Mouse (Mus musculus): ENCODE results near the gene Loxl4. TPM values are rescaled to one million over a fixed set of nuclear protein-coding genes. Genes with fewer than 3 reads are reported as not detected.

Gene Loxl4
- polyA plus RNA-seq, 1 experiment from 2014 or later, result 0.05 TPM

DNA sequence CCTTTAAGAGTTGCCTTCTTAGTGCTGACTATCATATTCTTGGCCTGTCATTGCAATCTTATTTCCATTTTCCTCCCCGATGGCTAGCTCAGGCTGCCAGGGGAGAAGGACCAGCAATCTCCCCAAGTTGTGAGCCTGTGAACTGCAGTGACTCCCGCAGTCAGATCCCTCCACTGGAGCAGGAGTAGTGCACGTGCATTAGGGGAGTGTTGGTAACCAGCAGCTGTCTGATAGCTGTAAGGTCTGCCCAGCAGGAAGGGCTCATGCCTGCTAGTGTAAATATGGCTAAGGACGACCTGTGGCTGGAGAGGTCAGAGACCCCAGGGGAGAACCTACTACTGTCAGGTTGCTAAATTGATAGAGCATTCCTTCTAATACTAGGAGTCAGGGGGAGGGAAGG is 31.9 kb downstream of the Loxl4 start:
- Histone ChIP-seq H3K9me3 (no peaks in the 10 kb centered on the region), H3K4me1 (replicated peaks) (no peaks in the 10 kb centered on the region), H3K27me3 (no peaks in the 10 kb centered on the region), H3K27ac (no peak overlapping the region), H3K36me3 (peaks cover 6% of the 10 kb centered on the region), H3K4me3 (no peak overlapping the region), H3K9ac (no peak overlapping the region), H3K4me2 (no peak overlapping the region)
- 38% methylated on average over 4 of the region's 4 CpGs for WGBS
- ATAC-seq (ENCODE audit: low FRiP score), result no peak

GRCm38 (mm10) chr19:42578631-42579030 is 34.0 kb downstream of the Loxl4 start:
- Histone ChIP-seq H3K27ac (no peak overlapping the region), H3K9ac (no peak overlapping the region), H3K4me3 (no peak overlapping the region), H3K36me3 (peaks cover 3% of the 10 kb centered on the region), H3K9me3 (no peaks in the 10 kb centered on the region), H3K4me1 (replicated peaks) (no peaks in the 10 kb centered on the region), H3K4me2 (no peak overlapping the region), H3K27me3 (no peaks in the 10 kb centered on the region)
- 92% methylated on average over 4 of the region's 4 CpGs for WGBS
- no peak for ATAC-seq (ENCODE audit: low FRiP score)

GRCm38 (mm10) chr19:42576856-42577255 is 35.8 kb downstream of the Loxl4 start:
- H3K9ac ChIP-seq, result no peak overlapping the region
- ATAC-seq (ENCODE audit: low FRiP score), result no peak
- 78% methylated on average over 1 of the region's 1 CpGs for WGBS
- H3K27me3 ChIP-seq, result no peaks in the 10 kb centered on the region
- no peaks in the 10 kb centered on the region for H3K4me1 ChIP-seq (replicated peaks)
- H3K4me3 ChIP-seq, result no peak overlapping the region
- H3K4me2 ChIP-seq, result no peak overlapping the region
- no peaks in the 10 kb centered on the region for H3K9me3 ChIP-seq
- no peaks in the 10 kb centered on the region for H3K36me3 ChIP-seq
- H3K27ac ChIP-seq, result no peak overlapping the region

DNA sequence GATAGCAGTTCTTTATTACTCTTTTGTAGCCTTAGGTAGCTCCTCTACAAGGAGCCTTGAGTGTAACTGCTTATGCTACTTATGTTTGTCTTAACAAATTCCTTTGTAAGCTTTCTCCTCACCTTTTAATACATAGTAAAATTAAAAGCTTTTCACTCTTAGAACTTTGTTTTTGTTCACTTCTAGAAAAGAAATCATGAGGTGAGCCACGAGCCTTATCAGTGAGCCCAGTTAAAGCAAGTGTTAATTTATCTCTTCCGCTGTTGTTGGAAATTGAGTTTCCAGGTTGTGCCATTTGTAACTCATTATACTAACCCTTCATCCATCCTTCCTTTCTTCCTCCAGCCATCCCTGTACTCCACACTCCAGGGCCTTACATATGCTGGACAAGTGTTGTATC is 37.3 kb downstream of the Loxl4 start:
- H3K27ac ChIP-seq, result no peak overlapping the region

GRCm38 (mm10) chr19:42571291-42571690 is 41.3 kb downstream of the Loxl4 start:
- no peak overlapping the region for H3K9ac ChIP-seq
- no peak for ATAC-seq (ENCODE audit: low FRiP score)
- H3K9me3 ChIP-seq, result no peaks in the 10 kb centered on the region
- H3K4me2 ChIP-seq, result no peak overlapping the region
- H3K27me3 ChIP-seq, result no peaks in the 10 kb centered on the region
- H3K4me1 ChIP-seq (replicated peaks), result peaks cover 10% of the 10 kb centered on the region; the same call in 1 of the 2 replicates
- peak overlapping the region; percentile 58 for H3K27ac ChIP-seq
- WGBS, result 78% methylated on average over 4 of the region's 4 CpGs
- H3K4me3 ChIP-seq, result no peak overlapping the region
- no peaks in the 10 kb centered on the region for H3K36me3 ChIP-seq

More for the DNA sequence above, 37.3 kb downstream of the Loxl4 start:
- Histone ChIP-seq H3K27me3 (no peaks in the 10 kb centered on the region), H3K4me1 (replicated peaks) (peaks cover 10% of the 10 kb centered on the region; the same call in 1 of the 2 replicates), H3K4me3 (no peak overlapping the region), H3K9me3 (no peaks in the 10 kb centered on the region), H3K4me2 (no peak overlapping the region), H3K9ac (no peak overlapping the region), H3K36me3 (no peaks in the 10 kb centered on the region)
- WGBS, result 93% methylated on average over 2 of the region's 2 CpGs
- ATAC-seq (ENCODE audit: low FRiP score), result no peak

DNA sequence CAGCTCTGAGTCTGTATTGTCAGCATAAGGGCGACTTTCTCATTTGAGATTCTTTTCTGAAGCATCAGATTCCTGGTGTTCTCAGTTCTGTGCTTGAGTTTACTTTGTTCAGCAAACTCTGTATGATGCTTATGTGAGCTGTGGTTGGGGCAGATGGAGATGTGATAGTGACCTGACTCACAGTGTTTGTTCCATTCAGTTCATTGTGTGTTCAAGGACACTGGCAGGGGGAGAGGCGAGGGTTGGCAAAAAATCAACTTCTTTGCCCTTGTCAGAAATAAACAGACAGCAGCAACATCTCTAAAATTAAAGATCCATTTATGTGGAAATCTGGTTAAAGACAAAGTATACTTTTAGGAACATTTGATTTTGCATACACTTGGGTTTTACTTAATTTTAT is 43.5 kb downstream of the Loxl4 start:
- Histone ChIP-seq H3K27ac (no peak overlapping the region), H3K9me3 (no peaks in the 10 kb centered on the region), H3K27me3 (no peaks in the 10 kb centered on the region), H3K4me3 (no peak overlapping the region), H3K36me3 (no peaks in the 10 kb centered on the region), H3K4me2 (no peak overlapping the region), H3K9ac (no peak overlapping the region), H3K4me1 (replicated peaks) (peaks cover 10% of the 10 kb centered on the region; the same call in 1 of the 2 replicates)
- 74% methylated on average over 2 of the region's 2 CpGs for WGBS
- no peak for ATAC-seq (ENCODE audit: low FRiP score)

DNA sequence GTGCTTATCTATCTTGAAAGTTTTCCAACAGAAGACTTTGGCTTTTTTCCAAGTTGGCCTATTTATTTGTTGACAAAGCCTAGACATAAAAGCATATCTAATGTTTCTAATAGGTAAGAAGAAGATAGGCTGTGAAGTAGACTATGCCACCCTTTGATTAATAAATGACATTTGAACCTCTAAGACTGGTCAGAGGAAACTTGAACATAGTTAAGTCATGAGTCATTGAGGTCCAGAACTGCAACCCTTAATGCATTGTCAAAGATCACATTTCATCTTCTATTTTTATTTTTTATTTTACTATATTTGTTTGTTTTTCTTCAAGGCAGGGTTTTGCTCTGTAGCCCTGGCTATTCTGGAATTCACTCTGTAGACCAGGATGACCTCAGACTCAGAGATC is 45.6 kb downstream of the Loxl4 start:
- Histone ChIP-seq H3K9ac (no peak overlapping the region), H3K27me3 (no peaks in the 10 kb centered on the region), H3K4me2 (no peak overlapping the region), H3K27ac (no peak overlapping the region), H3K4me3 (no peak overlapping the region), H3K4me1 (replicated peaks) (peaks cover 10% of the 10 kb centered on the region; the same call in 1 of the 2 replicates), H3K36me3 (0 out of 2 replicates have a peak, but pooled peaks cover 5% of the 10 kb centered on the region), H3K9me3 (no peaks in the 10 kb centered on the region)
- ATAC-seq (ENCODE audit: low FRiP score), result no peak

- H3K27ac ChIP-seq, result no peak overlapping the region
- peaks cover 10% of the 10 kb centered on the region; the same call in 1 of the 2 replicates for H3K4me1 ChIP-seq (replicated peaks)
- no peaks in the 10 kb centered on the region for H3K9me3 ChIP-seq
- H3K27me3 ChIP-seq, result no peaks in the 10 kb centered on the region
- WGBS, result 97% methylated on average over 4 of the region's 4 CpGs
- no peak overlapping the region for H3K4me2 ChIP-seq
- H3K9ac ChIP-seq, result no peak overlapping the region
- ATAC-seq (ENCODE audit: low FRiP score), result no peak
- no peak overlapping the region for H3K4me3 ChIP-seq
- 0 out of 2 replicates have a peak, but pooled peaks cover 5% of the 10 kb centered on the region for H3K36me3 ChIP-seq
Observed at GRCm38 (mm10) chr19:42566283-42567019, 46.2 kb downstream of the Loxl4 start.

GRCm38 (mm10) chr19:42563726-42564270 is 48.8 kb downstream of the Loxl4 start:
- H3K4me1 ChIP-seq (replicated peaks), result no peaks in the 10 kb centered on the region
- no peak for ATAC-seq (ENCODE audit: low FRiP score)
- WGBS, result 93% methylated on average over 3 of the region's 3 CpGs

DNA sequence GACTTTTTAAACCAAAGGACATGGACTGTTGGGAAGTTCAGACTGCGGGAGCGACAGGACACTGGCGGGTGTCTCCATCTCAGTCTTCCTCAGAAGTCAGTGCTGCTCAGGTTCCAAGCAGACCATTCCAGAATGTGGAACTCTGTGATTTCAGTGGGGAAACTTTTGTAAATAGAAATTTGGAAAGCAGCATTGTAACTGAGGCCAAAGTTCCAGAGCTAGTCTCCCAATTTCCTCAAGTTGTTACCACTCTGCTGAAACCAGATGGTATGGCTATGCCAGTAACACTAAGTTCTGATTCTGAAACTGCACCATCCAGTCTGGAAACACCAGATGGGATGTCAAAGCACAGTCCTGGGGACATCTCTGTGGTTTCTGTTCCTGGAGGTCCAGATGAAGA is 49.6 kb downstream of the Loxl4 start:
- no peak for ATAC-seq (ENCODE audit: low FRiP score)
- Histone ChIP-seq H3K4me3 (no peak overlapping the region), H3K27me3 (no peaks in the 10 kb centered on the region), H3K4me1 (replicated peaks) (no peaks in the 10 kb centered on the region), H3K36me3 (0 out of 2 replicates have a peak, but pooled peaks cover 5% of the 10 kb centered on the region), H3K4me2 (no peak overlapping the region), H3K27ac (no peak overlapping the region), H3K9me3 (no peaks in the 10 kb centered on the region), H3K9ac (no peak overlapping the region)
- WGBS, result over 99% methylated on average over 3 of the region's 3 CpGs

More at GRCm38 (mm10) chr19:42563726-42564270, 48.8 kb downstream of the Loxl4 start:
- no peak overlapping the region for H3K9ac ChIP-seq
- 0 out of 2 replicates have a peak, but pooled peaks cover 5% of the 10 kb centered on the region for H3K36me3 ChIP-seq
- H3K27ac ChIP-seq, result no peak overlapping the region
- no peak overlapping the region for H3K4me2 ChIP-seq
- no peaks in the 10 kb centered on the region for H3K27me3 ChIP-seq
- no peaks in the 10 kb centered on the region for H3K9me3 ChIP-seq
- H3K4me3 ChIP-seq, result no peak overlapping the region

GRCm38 (mm10) chr19:42561991-42562390 is 50.6 kb downstream of the Loxl4 start:
- Histone ChIP-seq H3K9ac (no peak overlapping the region), H3K4me1 (replicated peaks) (no peaks in the 10 kb centered on the region), H3K4me2 (no peak overlapping the region), H3K36me3 (0 out of 2 replicates have a peak, but pooled peaks cover 5% of the 10 kb centered on the region), H3K4me3 (no peak overlapping the region), H3K27me3 (no peaks in the 10 kb centered on the region), H3K27ac (no peak overlapping the region), H3K9me3 (no peaks in the 10 kb centered on the region)
- no peak for ATAC-seq (ENCODE audit: low FRiP score)
- WGBS, result 92% methylated on average over 1 of the region's 1 CpGs

DNA sequence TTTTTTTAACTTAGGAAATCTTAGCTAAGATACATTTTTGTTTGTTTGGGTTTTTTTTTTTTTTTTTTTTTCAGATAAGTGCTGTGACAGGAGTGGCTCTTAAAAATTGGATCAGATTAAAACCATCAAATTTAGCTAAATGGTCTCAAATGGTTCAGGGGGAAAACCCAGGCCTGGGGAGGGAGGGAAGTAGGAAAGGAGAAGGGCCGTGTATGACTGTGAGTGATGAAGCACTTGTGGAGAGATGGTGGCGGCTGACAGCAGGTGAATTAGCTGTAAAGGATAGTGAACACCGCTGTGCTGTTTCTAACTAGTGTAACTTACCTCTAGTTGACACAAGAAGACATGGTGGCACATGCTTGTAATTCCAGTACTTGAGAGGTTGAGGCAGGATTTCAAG is 53.9 kb downstream of the Loxl4 start:
- Histone ChIP-seq H3K4me1 (replicated peaks) (no peaks in the 10 kb centered on the region), H3K27me3 (no peaks in the 10 kb centered on the region), H3K27ac (no peak overlapping the region), H3K9me3 (no peaks in the 10 kb centered on the region), H3K4me3 (no peak overlapping the region), H3K36me3 (0 out of 2 replicates have a peak, but pooled peaks cover 5% of the 10 kb centered on the region), H3K9ac (no peak overlapping the region), H3K4me2 (no peak overlapping the region)
- WGBS, result 85% methylated on average over 3 of the region's 3 CpGs
- no peak for ATAC-seq (ENCODE audit: low FRiP score)

Data from hindbrain, embryonic 13.5 days (tissue).